Comparison of ENCODE assay signal across 23 mouse cellular contexts in genomic region chr5:138092771-138093170, GRCm38 (mm10). TPM values are rescaled to one million over a fixed set of nuclear protein-coding genes. Genes with fewer than 3 reads are reported as not detected.
"Had no signal": no experiment of that assay in that cellular context is flagged by ENCODE, and none has a peak within 500 bp of the region (broad histone marks: within the 10 kb centered on the region; RNA-seq: fewer than 3 reads in every experiment).

No protein-coding gene starts in this region.

- H3K9me3 ChIP-seq: lung, embryonic 15.5 days; megakaryocyte, embryonic 14.5 days; midbrain, embryonic 13.5 days; midbrain, embryonic 15.5 days; neural tube, embryonic 12.5 days; stomach, embryonic 15.5 days had no signal

- DNase-seq: lung, adult 2 months; lung, postnatal 14 days; lung, postnatal 36 days; right cerebral cortex, postnatal 14 days; thymus, adult 2 months; thymus, postnatal 25 days; thymus, postnatal 4 days had no signal

- H3K27me3 ChIP-seq: lung, embryonic 15.5 days; megakaryocyte, embryonic 14.5 days; midbrain, embryonic 13.5 days; midbrain, embryonic 15.5 days; neural tube, embryonic 12.5 days; stomach, embryonic 15.5 days had no signal

- H3K4me2 ChIP-seq: lung, embryonic 15.5 days; midbrain, embryonic 11.5 days; midbrain, embryonic 13.5 days; midbrain, embryonic 15.5 days; neural tube, embryonic 12.5 days; stomach, embryonic 15.5 days had no signal

- H3K4me3 ChIP-seq: lung, embryonic 15.5 days; megakaryocyte, embryonic 14.5 days; midbrain, embryonic 13.5 days; midbrain, embryonic 15.5 days; neural tube, embryonic 12.5 days; stomach, embryonic 15.5 days had no signal

- H3K27ac ChIP-seq: lung, embryonic 15.5 days; macrophage; midbrain, embryonic 13.5 days; midbrain, embryonic 15.5 days; neural tube, embryonic 12.5 days; stomach, embryonic 15.5 days; stomach, postnatal 0 days had no signal

- H3K9ac ChIP-seq: lung, embryonic 15.5 days; midbrain, embryonic 13.5 days; midbrain, embryonic 15.5 days; neural tube, embryonic 12.5 days; stomach, embryonic 15.5 days had no signal

- ATAC-seq: lung, postnatal 0 days; midbrain, embryonic 13.5 days; midbrain, embryonic 15.5 days had no signal

- H3K4me1 ChIP-seq: neural tube, embryonic 12.5 days; stomach, embryonic 15.5 days had no signal

RNA-seq across cellular contexts. Expression of gene Smok3c, which starts 39.8 kb away (rescaled TPM):
- total RNA-seq: megakaryocyte progenitor cell, adult 5-6 weeks; midbrain, postnatal 0 days; monocyte, adult 5-6 weeks had no signal
- polyA plus RNA-seq: lung, adult 2 months; lung, embryonic 15.5 days; lung, postnatal 0 days; macrophage; midbrain, embryonic 11.5 days; midbrain, embryonic 13.5 days; midbrain, embryonic 15.5 days; midbrain, postnatal 0 days; neural tube, embryonic 12.5 days; neural tube, embryonic 14.5 days; spleen, adult 2 months; stomach, embryonic 15.5 days; stomach, postnatal 0 days; thymus, adult 2 months; urinary bladder, adult 2 months had no signal
